Mouse (Mus musculus) brain, embryonic 14.5 days (tissue): Measurements from ENCODE around the gene Hmx2.

Source experiments
- CTCF ChIP-seq: fragments of 200-500 bp; IDR thresholded peaks from 2 replicates; pipeline ENCODE4 v1.5.1; 2012; ENCODE audit warnings: inconsistent platforms, mild to moderate bottlenecking, moderate library complexity, borderline replicate concordance; ENCODE audit not compliant: insufficient read depth, insufficient read length; ENCODE audit errors: extremely low read depth
- POLR2A ChIP-seq: fragments of 200-500 bp; IDR thresholded peaks from 2 replicates; pipeline ENCODE4 v1.6.1; 2012; ENCODE audit warnings: mild to moderate bottlenecking, inconsistent platforms, borderline replicate concordance; ENCODE audit not compliant: poor library complexity, insufficient read depth, insufficient read length, severe bottlenecking; ENCODE audit errors: extremely low read depth

- TF ChIP-seq POLR2A (no peak), CTCF (no peak)
These were observed 3.6 kb downstream of the Hmx2 start for GRCm38 (mm10) chr7:131551931-131552741.
